Mouse (Mus musculus) stomach, postnatal 0 days (tissue): ENCODE data around the gene Apba3. TPM values are rescaled to one million over a fixed set of nuclear protein-coding genes. Genes with fewer than 3 reads are reported as not detected.

Experiments used
- ATAC-seq: fragments of 200-750 bp; cut with Nextera tagmentation; 2 replicates; pipeline ENCODE4 v1.8.0; 2017; ENCODE audit not compliant: low FRiP score, low TSS enrichment
- DNase-seq: peaks from one replicate; pipeline ENCODE4 v3.0.0-alpha.2; 2016; ENCODE audit warnings: low spot score
- H3K27ac ChIP-seq: fragments of 300-500 bp; sonication (generic); replicated peaks from 2 replicates; pipeline ENCODE4 v1.5.1; 2014; ENCODE audit warnings: mild to moderate bottlenecking, control low read depth
- H3K27me3 ChIP-seq: fragments of 300-500 bp; sonication (generic); 2 replicates; pipeline ENCODE4 v1.6.1; 2014; ENCODE audit warnings: low read length; ENCODE audit not compliant: control insufficient read depth, insufficient read depth
- H3K36me3 ChIP-seq: fragments of 300-500 bp; sonication (generic); 2 replicates; pipeline ENCODE4 v1.6.1; 2014; ENCODE audit warnings: low read length, mixed read lengths; ENCODE audit not compliant: control insufficient read depth, insufficient read depth
- H3K4me1 ChIP-seq: fragments of 300-500 bp; sonication (generic); replicated peaks from 2 replicates; pipeline ENCODE4 v1.6.1; 2014; ENCODE audit warnings: antibody characterized with exemption; ENCODE audit not compliant: control insufficient read depth, insufficient read depth
- H3K4me2 ChIP-seq: fragments of 300-500 bp; sonication (generic); replicated peaks from 2 replicates; pipeline ENCODE4 v1.6.1; 2014; ENCODE audit warnings: low read depth, mild to moderate bottlenecking, control low read depth, moderate library complexity
- H3K4me3 ChIP-seq: fragments of 300-500 bp; sonication (generic); 2 replicates; pipeline ENCODE4 v1.5.1; 2014; ENCODE audit warnings: low read depth, low read length, control low read depth
- H3K9ac ChIP-seq: fragments of 300-500 bp; sonication (generic); 2 replicates; pipeline ENCODE4 v1.6.1; 2014; ENCODE audit warnings: mild to moderate bottlenecking, low read length, control low read depth, mixed read lengths
- H3K9me3 ChIP-seq: fragments of 300-500 bp; sonication (generic); 2 replicates; pipeline ENCODE4 v1.6.1; 2016; ENCODE audit warnings: low read length; ENCODE audit not compliant: control insufficient read depth
- CTCF ChIP-seq: IDR thresholded peaks from 2 replicates; pipeline ENCODE4 v1.5.1; 2016; ENCODE audit warnings: antibody characterized with exemption, low read depth, mild to moderate bottlenecking, moderate library complexity
- EP300 ChIP-seq: optimal IDR thresholded peaks from 2 replicates; pipeline ENCODE3; 2016; ENCODE audit warnings: antibody characterized with exemption
- WGBS: fragments of 180-500 bp; shearing (Covaris S2); extraction: QIAGEN DNeasy Blood & Tissue Kit; methylation state at CpG from one replicate; pipeline ENCODE4 v1.1.7; 2014; 5-methylcytosine and 5-hydroxymethylcytosine counted together
- polyA plus RNA-seq: library from polyadenylated mRNA; unstranded; fragments of >200 nt; fragmentation: Nextera tagmentation; extraction: Ambion mirVana; gene quantifications from 2 replicates; pipeline ENCODE4 v1.2.1, GENCODE M21; 2015

The Apba3 gene
- polyA plus RNA-seq, 1 experiment from 2014 or later, result 30.5 TPM

DNA sequence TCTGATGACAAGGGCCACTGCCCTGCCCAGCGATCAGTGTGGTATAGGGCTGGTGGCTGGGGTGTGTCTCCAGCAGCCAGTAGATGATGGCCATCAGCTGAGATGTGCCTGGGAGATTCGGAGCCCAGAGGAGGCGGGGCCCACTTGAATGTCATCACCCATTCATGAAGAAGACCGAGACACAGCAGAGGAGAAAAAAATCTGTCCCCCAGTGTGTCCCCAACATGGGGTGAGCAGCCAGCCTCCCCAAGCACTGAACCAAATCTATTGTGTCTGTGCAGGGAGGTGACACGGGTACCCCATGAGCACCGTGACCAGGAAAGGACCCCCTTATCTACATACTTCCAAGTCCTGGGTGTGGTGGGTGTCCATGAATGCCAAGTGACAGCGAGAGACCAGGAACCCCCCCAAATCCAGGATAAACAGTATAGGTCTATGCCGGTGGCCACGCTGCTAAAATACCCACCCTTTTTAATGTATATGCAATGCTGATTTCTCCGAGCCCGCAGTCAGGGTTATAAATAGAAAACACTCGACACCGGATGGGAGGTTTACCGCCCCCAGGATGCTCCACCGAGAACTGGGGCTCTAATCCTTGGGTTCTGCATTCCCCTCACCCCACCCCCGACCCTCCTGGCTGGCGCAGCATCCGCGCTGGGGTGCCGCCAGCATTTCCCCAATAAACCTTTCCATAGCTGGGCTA, 36.9 kb upstream of the Apba3 start:
- 16% methylated on average over 20 of the region's 20 CpGs for WGBS
- Histone ChIP-seq H3K27me3 (peaks cover 3% of the 10 kb centered on the region; the same call in 1 of the 2 replicates), H3K9me3 (no peaks in the 10 kb centered on the region), H3K4me1 (no peaks in the 10 kb centered on the region), H3K36me3 (no peaks in the 10 kb centered on the region), H3K9ac (no peak overlapping the region), H3K4me3 (0 out of 2 replicates have a peak overlapping the region, but pooled peaks have one; percentile 2), H3K4me2 (no peak overlapping the region), H3K27ac (no peak overlapping the region)
- DNase-seq (no peak), ATAC-seq (no peak)
- TF ChIP-seq EP300 (no peak), CTCF (no peak)

DNA sequence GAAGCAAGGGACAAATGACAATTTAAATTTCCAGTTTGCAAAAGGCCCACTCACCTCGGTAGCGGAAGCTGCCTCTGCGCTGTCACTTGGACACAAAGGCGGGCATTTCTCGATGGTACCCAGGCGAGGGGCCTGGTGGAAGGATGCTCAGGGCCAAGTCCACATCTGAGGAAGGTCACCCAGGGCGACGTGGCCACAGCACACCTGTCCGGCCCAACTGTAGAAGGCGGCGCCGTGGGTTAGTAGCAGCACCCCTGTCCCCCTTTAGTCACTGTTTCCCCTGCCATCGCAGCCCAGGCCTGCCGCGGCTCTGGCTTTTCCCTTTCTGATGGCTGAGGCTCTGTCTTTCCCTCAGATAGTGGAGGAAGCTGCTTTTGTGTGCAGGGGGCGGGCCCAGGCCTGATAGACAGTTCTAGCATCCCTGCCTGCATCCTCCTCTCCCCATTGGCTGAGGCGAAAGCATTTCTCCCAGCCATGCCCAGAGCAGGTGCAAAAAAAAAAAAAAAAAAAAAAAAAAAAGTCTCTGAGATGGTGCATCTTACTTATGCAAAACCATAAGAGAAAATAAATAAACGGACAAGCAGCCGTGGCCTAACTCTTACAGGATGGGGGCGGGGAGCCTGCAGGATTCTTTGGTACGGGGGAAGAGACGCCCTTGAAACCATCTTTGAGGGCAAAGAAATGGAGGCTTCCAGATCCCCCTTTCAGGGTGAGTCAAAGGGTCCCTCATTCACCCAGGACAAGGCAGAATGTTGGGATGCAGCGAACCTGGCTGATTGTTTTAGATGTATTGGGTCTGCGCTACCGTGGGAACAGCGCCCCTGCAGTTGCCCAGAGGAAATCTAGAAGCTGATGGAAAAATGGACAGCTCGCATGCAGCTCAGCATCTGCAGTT, 36.1 kb upstream of the Apba3 start, which contains the start of gene Atcay:
Gene Atcay (minus strand): TSS at position 396 of the 895 bp plus-strand sequence.
- H3K4me3 ChIP-seq, result 0 out of 2 replicates have a peak within 1 kb of the TSS, but pooled peaks have one; percentile 2
- H3K27me3 ChIP-seq, result peaks cover 3% of the 10 kb centered on the region; the same call in 1 of the 2 replicates
- H3K9ac ChIP-seq, result no peak within 1 kb of the TSS
- no peak within 1 kb of the TSS for H3K27ac ChIP-seq
- H3K4me2 ChIP-seq, result no peak within 1 kb of the TSS
- TF ChIP-seq CTCF (peak; percentile 74), EP300 (no peak)
- 11% methylated on average over 27 of the region's 27 CpGs for WGBS
- DNase-seq, result no peak
- ATAC-seq, result no peak
- H3K9me3 ChIP-seq, result no peaks in the 10 kb centered on the region
- no peaks in the 10 kb centered on the region for H3K36me3 ChIP-seq
- H3K4me1 ChIP-seq, result no peaks in the 10 kb centered on the region

DNA sequence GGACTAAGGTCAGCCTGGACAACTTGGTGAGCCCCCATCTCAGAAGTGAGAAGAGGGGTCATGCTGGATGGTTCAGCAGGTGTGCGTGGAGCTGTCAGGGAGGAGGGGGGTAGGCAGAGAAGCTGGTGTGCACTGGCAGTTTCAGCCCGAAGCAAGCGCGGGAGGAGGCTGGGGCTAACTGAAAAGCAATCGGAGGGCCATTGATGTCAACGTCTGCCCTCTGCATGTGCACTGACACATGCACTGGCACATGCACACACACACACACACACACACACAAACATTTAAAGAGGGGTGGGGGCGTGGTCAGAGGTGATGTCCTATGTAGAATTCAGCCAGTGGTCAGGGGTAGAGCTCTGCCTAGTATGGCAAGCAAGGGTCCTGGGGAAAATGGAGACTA, 35.3 kb upstream of the Apba3 start:
- Histone ChIP-seq H3K4me3 (no peak overlapping the region), H3K9ac (no peak overlapping the region), H3K4me1 (no peaks in the 10 kb centered on the region), H3K27me3 (peaks cover 3% of the 10 kb centered on the region; the same call in 1 of the 2 replicates), H3K27ac (no peak overlapping the region), H3K4me2 (no peak overlapping the region), H3K9me3 (no peaks in the 10 kb centered on the region), H3K36me3 (no peaks in the 10 kb centered on the region)
- TF ChIP-seq EP300 (no peak), CTCF (no peak)
- ATAC-seq (no peak), DNase-seq (no peak)
- 48% methylated on average over 7 of the region's 7 CpGs for WGBS

DNA sequence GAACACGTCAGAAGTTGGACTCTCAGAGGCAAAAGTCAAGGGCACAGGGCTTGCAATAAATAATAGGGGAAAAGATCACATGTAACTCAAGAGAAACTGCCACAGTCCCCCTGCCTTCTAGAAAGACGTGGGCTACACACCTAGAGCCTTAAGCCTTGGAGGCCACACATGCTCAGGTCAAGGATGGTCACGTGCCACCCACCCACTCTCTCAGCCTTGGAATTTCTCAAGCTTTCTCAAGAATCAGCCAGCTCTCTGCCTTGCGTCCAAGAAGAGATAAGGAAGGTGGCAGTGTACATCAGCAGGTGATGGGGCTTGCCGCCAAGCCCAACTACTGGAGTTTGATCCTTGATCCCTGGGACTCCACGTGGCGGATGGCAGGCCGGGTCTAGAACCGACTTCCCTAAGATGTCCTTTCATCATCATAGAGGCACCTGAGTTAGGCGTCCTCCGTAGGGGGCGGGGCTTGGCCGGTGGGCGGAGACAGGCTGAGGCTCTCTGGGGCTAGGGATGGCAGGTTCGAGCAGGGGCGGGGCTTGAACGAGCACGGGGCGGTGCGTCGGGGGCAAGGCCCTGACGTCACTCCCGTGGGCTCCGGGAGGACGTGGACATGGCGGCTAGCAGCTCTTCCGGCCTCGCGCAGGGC, 34.1 kb upstream of the Apba3 start, which contains the start of gene Zfr2:
Gene Zfr2 (plus strand): TSS at position 576 of the 646 bp plus-strand sequence.
- WGBS, result 9% methylated on average over 19 of the region's 29 CpGs
- H3K4me1 ChIP-seq, result no peaks in the 10 kb centered on the region
- TF ChIP-seq CTCF (no peak), EP300 (no peak)
- H3K27me3 ChIP-seq, result peaks cover 3% of the 10 kb centered on the region; the same call in 1 of the 2 replicates
- H3K36me3 ChIP-seq, result no peaks in the 10 kb centered on the region
- DNase-seq, result peak; percentile 98
- ATAC-seq, result peak; percentile 92
- H3K9ac ChIP-seq, result peak within 1 kb of the TSS; percentile 77
- no peaks in the 10 kb centered on the region for H3K9me3 ChIP-seq
- H3K4me3 ChIP-seq, result peak within 1 kb of the TSS; percentile 67
- H3K4me2 ChIP-seq, result peak within 1 kb of the TSS; percentile 67
- peak within 1 kb of the TSS; percentile 81 for H3K27ac ChIP-seq

DNA sequence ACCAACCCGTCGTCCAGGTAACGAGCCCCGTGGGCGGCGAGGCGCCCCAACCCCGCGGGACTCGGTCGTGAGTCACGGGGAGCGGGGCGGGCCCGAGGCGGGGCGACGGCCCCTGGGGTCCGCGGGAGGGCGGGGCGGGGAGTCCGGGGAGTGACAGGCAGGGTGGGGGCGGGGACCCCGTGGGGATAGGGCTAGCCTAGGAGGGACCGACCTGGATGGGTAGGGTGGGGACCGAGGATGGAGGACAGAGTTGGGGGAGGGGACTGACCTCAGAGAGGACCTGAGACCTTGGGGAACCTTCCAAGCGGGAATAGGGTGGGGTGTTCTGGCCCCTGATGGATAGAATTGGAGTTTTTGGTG, 33.6 kb upstream of the Apba3 start:
- H3K27me3 ChIP-seq, result peaks cover 3% of the 10 kb centered on the region; the same call in 1 of the 2 replicates
- peak overlapping the region; percentile 81 for H3K27ac ChIP-seq
- no peaks in the 10 kb centered on the region for H3K4me1 ChIP-seq
- 4% methylated on average over 20 of the region's 28 CpGs for WGBS
- H3K4me3 ChIP-seq, result peak overlapping the region; percentile 67
- TF ChIP-seq EP300 (no peak), CTCF (no peak)
- no peaks in the 10 kb centered on the region for H3K36me3 ChIP-seq
- no peaks in the 10 kb centered on the region for H3K9me3 ChIP-seq
- peak overlapping the region; percentile 67 for H3K4me2 ChIP-seq
- no peak for DNase-seq
- H3K9ac ChIP-seq, result peak overlapping the region; percentile 77
- no peak; the same call in 1 of the 2 replicates for ATAC-seq
